Mouse (Mus musculus): ENCODE measurements around the gene Agbl4. TPM values are rescaled to one million over a fixed set of nuclear protein-coding genes. Genes with fewer than 3 reads are reported as not detected.

The Agbl4 gene
- polyA plus RNA-seq, 1 experiment from 2014 or later: 0.19 TPM

GRCm38 (mm10) chr4:111442435-111443238, 1045.2 kb downstream of the Agbl4 start:
- no peaks in the 10 kb centered on the region for H3K9me3 ChIP-seq (ENCODE audit: control insufficient read depth, low read depth, low read length)
- H3K27me3 ChIP-seq (ENCODE audit: control insufficient read depth, insufficient read depth, low read length): no peaks in the 10 kb centered on the region
- no peaks in the 10 kb centered on the region for H3K4me1 ChIP-seq (ENCODE audit: control insufficient read depth, insufficient read depth, low read length)
- no peak overlapping the region for H3K9ac ChIP-seq (replicated peaks; ENCODE audit: low read depth, low read length)
- WGBS: 76% methylated on average over 1 of the region's 1 CpGs
- H3K4me3 ChIP-seq (ENCODE audit: low read depth, low read length): no peak overlapping the region
- no peak for ATAC-seq (ENCODE audit: insufficient number of reproducible peaks, insufficient read depth, low FRiP score, low read depth)
- H3K27ac ChIP-seq (ENCODE audit: low read length): no peak overlapping the region
- H3K36me3 ChIP-seq (ENCODE audit: control insufficient read depth, insufficient read depth, low read length): no peaks in the 10 kb centered on the region
- no peak overlapping the region for H3K4me2 ChIP-seq (replicated peaks; ENCODE audit: low read depth, low read length)

- Histone ChIP-seq H3K9ac (replicated peaks; ENCODE audit: low read depth, low read length) (no peak overlapping the region), H3K9me3 (ENCODE audit: control insufficient read depth, low read depth, low read length) (no peaks in the 10 kb centered on the region), H3K4me3 (ENCODE audit: low read depth, low read length) (no peak overlapping the region), H3K4me1 (ENCODE audit: control insufficient read depth, insufficient read depth, low read length) (no peaks in the 10 kb centered on the region), H3K27me3 (ENCODE audit: control insufficient read depth, insufficient read depth, low read length) (no peaks in the 10 kb centered on the region), H3K36me3 (ENCODE audit: control insufficient read depth, insufficient read depth, low read length) (peaks cover 4% of the 10 kb centered on the region; the same call in 1 of the 2 replicates), H3K27ac (ENCODE audit: low read length) (no peak overlapping the region), H3K4me2 (replicated peaks; ENCODE audit: low read depth, low read length) (no peak overlapping the region)
- WGBS: 83% methylated on average over 10 of the region's 10 CpGs
- no peak for ATAC-seq (ENCODE audit: insufficient number of reproducible peaks, insufficient read depth, low FRiP score, low read depth)
These were observed 1046.6 kb downstream of the Agbl4 start for GRCm38 (mm10) chr4:111443906-111444615.

GRCm38 (mm10) chr4:111444616-111445160, 1047.2 kb downstream of the Agbl4 start:
- H3K9me3 ChIP-seq (ENCODE audit: control insufficient read depth, low read depth, low read length): no peaks in the 10 kb centered on the region
- no peak overlapping the region for H3K27ac ChIP-seq (ENCODE audit: low read length)
- no peak overlapping the region for H3K4me3 ChIP-seq (ENCODE audit: low read depth, low read length)
- peaks cover 4% of the 10 kb centered on the region; the same call in 1 of the 2 replicates for H3K36me3 ChIP-seq (ENCODE audit: control insufficient read depth, insufficient read depth, low read length)
- H3K9ac ChIP-seq (replicated peaks; ENCODE audit: low read depth, low read length): no peak overlapping the region
- WGBS: 33% methylated on average over 1 of the region's 1 CpGs
- no peaks in the 10 kb centered on the region for H3K27me3 ChIP-seq (ENCODE audit: control insufficient read depth, insufficient read depth, low read length)
- no peaks in the 10 kb centered on the region for H3K4me1 ChIP-seq (ENCODE audit: control insufficient read depth, insufficient read depth, low read length)
- ATAC-seq (ENCODE audit: insufficient number of reproducible peaks, insufficient read depth, low FRiP score, low read depth): no peak
- H3K4me2 ChIP-seq (replicated peaks; ENCODE audit: low read depth, low read length): no peak overlapping the region

- Histone ChIP-seq H3K27ac (ENCODE audit: low read length) (no peak overlapping the region), H3K27me3 (ENCODE audit: control insufficient read depth, insufficient read depth, low read length) (no peaks in the 10 kb centered on the region), H3K9me3 (ENCODE audit: control insufficient read depth, low read depth, low read length) (no peaks in the 10 kb centered on the region), H3K4me1 (ENCODE audit: control insufficient read depth, insufficient read depth, low read length) (0 out of 2 replicates have a peak, but pooled peaks cover 3% of the 10 kb centered on the region), H3K4me3 (ENCODE audit: low read depth, low read length) (no peak overlapping the region), H3K9ac (replicated peaks; ENCODE audit: low read depth, low read length) (no peak overlapping the region), H3K36me3 (ENCODE audit: control insufficient read depth, insufficient read depth, low read length) (peaks cover 9% of the 10 kb centered on the region), H3K4me2 (replicated peaks; ENCODE audit: low read depth, low read length) (no peak overlapping the region)
- WGBS: 74% methylated on average over 3 of the region's 3 CpGs
- ATAC-seq (ENCODE audit: insufficient number of reproducible peaks, insufficient read depth, low FRiP score, low read depth): no peak
These were observed 1050.5 kb downstream of the Agbl4 start for GRCm38 (mm10) chr4:111447918-111448317.

- Histone ChIP-seq H3K4me3 (ENCODE audit: low read depth, low read length) (no peak overlapping the region), H3K9ac (replicated peaks; ENCODE audit: low read depth, low read length) (no peak overlapping the region), H3K27me3 (ENCODE audit: control insufficient read depth, insufficient read depth, low read length) (no peaks in the 10 kb centered on the region), H3K4me1 (ENCODE audit: control insufficient read depth, insufficient read depth, low read length) (0 out of 2 replicates have a peak, but pooled peaks cover 3% of the 10 kb centered on the region), H3K27ac (ENCODE audit: low read length) (no peak overlapping the region), H3K4me2 (replicated peaks; ENCODE audit: low read depth, low read length) (no peak overlapping the region), H3K36me3 (ENCODE audit: control insufficient read depth, insufficient read depth, low read length) (peaks cover 9% of the 10 kb centered on the region), H3K9me3 (ENCODE audit: control insufficient read depth, low read depth, low read length) (no peaks in the 10 kb centered on the region)
- WGBS: 96% methylated on average over 4 of the region's 4 CpGs
- ATAC-seq (ENCODE audit: insufficient number of reproducible peaks, insufficient read depth, low FRiP score, low read depth): no peak
These were observed 1051.1 kb downstream of the Agbl4 start for GRCm38 (mm10) chr4:111448586-111448985.

- Histone ChIP-seq H3K27me3 (ENCODE audit: control insufficient read depth, insufficient read depth, low read length) (no peaks in the 10 kb centered on the region), H3K9me3 (ENCODE audit: control insufficient read depth, low read depth, low read length) (no peaks in the 10 kb centered on the region), H3K27ac (ENCODE audit: low read length) (no peak overlapping the region), H3K9ac (replicated peaks; ENCODE audit: low read depth, low read length) (no peak overlapping the region), H3K4me2 (replicated peaks; ENCODE audit: low read depth, low read length) (no peak overlapping the region), H3K36me3 (ENCODE audit: control insufficient read depth, insufficient read depth, low read length) (peaks cover 15% of the 10 kb centered on the region), H3K4me3 (ENCODE audit: low read depth, low read length) (no peak overlapping the region), H3K4me1 (ENCODE audit: control insufficient read depth, insufficient read depth, low read length) (0 out of 2 replicates have a peak, but pooled peaks cover 3% of the 10 kb centered on the region)
- ATAC-seq (ENCODE audit: insufficient number of reproducible peaks, insufficient read depth, low FRiP score, low read depth): no peak
- WGBS: 63% methylated on average over 7 of the region's 7 CpGs
These were observed 1052.2 kb downstream of the Agbl4 start for GRCm38 (mm10) chr4:111449442-111450199.

GRCm38 (mm10) chr4:111451283-111451918, 1053.9 kb downstream of the Agbl4 start:
- ATAC-seq (ENCODE audit: insufficient number of reproducible peaks, insufficient read depth, low FRiP score, low read depth): peak; percentile 80
- peaks cover 15% of the 10 kb centered on the region for H3K36me3 ChIP-seq (ENCODE audit: control insufficient read depth, insufficient read depth, low read length)
- no peak overlapping the region for H3K4me3 ChIP-seq (ENCODE audit: low read depth, low read length)

More at GRCm38 (mm10) chr4:111451283-111451918, 1053.9 kb downstream of the Agbl4 start:
- Histone ChIP-seq H3K4me2 (replicated peaks; ENCODE audit: low read depth, low read length) (no peak overlapping the region), H3K9ac (replicated peaks; ENCODE audit: low read depth, low read length) (no peak overlapping the region), H3K27me3 (ENCODE audit: control insufficient read depth, insufficient read depth, low read length) (no peaks in the 10 kb centered on the region), H3K9me3 (ENCODE audit: control insufficient read depth, low read depth, low read length) (no peaks in the 10 kb centered on the region), H3K4me1 (ENCODE audit: control insufficient read depth, insufficient read depth, low read length) (0 out of 2 replicates have a peak, but pooled peaks cover 3% of the 10 kb centered on the region), H3K27ac (ENCODE audit: low read length) (no peak overlapping the region)
- WGBS: 65% methylated on average over 7 of the region's 7 CpGs
